Comparison of ENCODE assay signal across 11 mouse cellular contexts in the genomic region with DNA sequence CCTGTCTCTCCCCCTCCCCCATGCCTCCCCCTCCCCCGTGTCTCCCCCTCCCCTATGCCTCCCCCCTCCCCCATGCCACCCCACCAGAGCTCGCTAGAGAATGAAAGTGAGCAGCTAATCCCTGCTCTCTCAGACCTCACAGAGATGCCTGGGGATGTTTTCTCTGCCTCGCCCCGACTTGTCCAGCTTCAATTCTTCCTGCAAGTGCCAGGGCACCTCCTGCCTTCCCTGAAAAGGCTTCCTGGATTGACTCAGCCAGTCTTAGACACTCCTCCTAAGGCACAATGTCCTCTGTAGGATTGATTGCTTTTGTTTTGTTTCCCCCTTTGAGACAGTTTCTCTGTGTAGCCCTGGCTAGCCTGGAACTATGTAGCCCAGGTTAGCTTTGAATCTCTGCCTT. TPM values are rescaled to one million over a fixed set of nuclear protein-coding genes. Genes with fewer than 3 reads are reported as not detected.
DNase-seq lines count a peak whose midpoint lies in the region; ATAC-seq and TF ChIP-seq lines count a peak whose summit lies in the region.
"Had no signal": no experiment of that assay in that cellular context is flagged by ENCODE, and none has a peak within 500 bp of the region (broad histone marks: within the 10 kb centered on the region; RNA-seq: fewer than 3 reads in every experiment).

A gene (minus strand): TSS at position 209 of the 400 bp plus-strand sequence.

- H3K9ac ChIP-seq in hindbrain, embryonic 13.5 days: peak within 1 kb of the TSS; percentile 39; the same call in 1 of the 2 replicates
- H3K9ac ChIP-seq in hindbrain, postnatal 0 days (replicated peaks; ENCODE audit: low read length): no peak within 1 kb of the TSS
- H3K9ac ChIP-seq: heart, embryonic 13.5 days; limb, embryonic 13.5 days had no signal

- no peak for ATAC-seq in hindbrain, embryonic 13.5 days (ENCODE audit: low FRiP score)
- ATAC-seq in hindbrain, postnatal 0 days: no peak
- no peak for ATAC-seq in activated CD4-positive, CD25-positive, alpha-beta regulatory T cell, adult 4 months
- no peak for ATAC-seq in inflammation-experienced regulatory T-cells, adult 6 months

- DNase-seq in hindbrain, postnatal 0 days (ENCODE audit: low spot score): no peak
- DNase-seq in retina, postnatal 1 day: peak; percentile 30
- DNase-seq in retina, embryonic 14.5 days (ENCODE audit: low spot score): no peak
- DNase-seq in fat pad, adult 2 months (ENCODE audit: extremely low read depth, low read depth, low spot score): peak; percentile 80
- no peak for DNase-seq in spleen, adult 18-20 months
- DNase-seq: thymus, adult 18-20 months had no signal

- TF ChIP-seq CTCF in hindbrain, postnatal 0 days (IDR thresholded peaks at IDR 0.05; ENCODE audit: low read depth): no peak

- H3K9me3 ChIP-seq in hindbrain, embryonic 13.5 days: no peaks in the 10 kb centered on the region
- H3K9me3 ChIP-seq in hindbrain, postnatal 0 days (ENCODE audit: low read length): no peaks in the 10 kb centered on the region
- H3K9me3 ChIP-seq: heart, embryonic 13.5 days; limb, embryonic 13.5 days had no signal

- no peak within 1 kb of the TSS for H3K4me3 ChIP-seq in hindbrain, embryonic 13.5 days
- no peak within 1 kb of the TSS for H3K4me3 ChIP-seq in hindbrain, postnatal 0 days (ENCODE audit: low read length)
- H3K4me3 ChIP-seq: heart, embryonic 13.5 days; limb, embryonic 13.5 days had no signal

- 19% methylated on average over 2 of the region's 4 CpGs for WGBS in hindbrain, embryonic 13.5 days
- WGBS in hindbrain, postnatal 0 days: 0% methylated on average over 2 of the region's 4 CpGs

- no peak within 1 kb of the TSS for H3K4me2 ChIP-seq in hindbrain, embryonic 13.5 days
- H3K4me2 ChIP-seq in hindbrain, postnatal 0 days (ENCODE audit: low read depth, low read length): no peak within 1 kb of the TSS
- H3K4me2 ChIP-seq: heart, embryonic 13.5 days; limb, embryonic 13.5 days had no signal

- no peaks in the 10 kb centered on the region for H3K27me3 ChIP-seq in hindbrain, embryonic 13.5 days
- no peaks in the 10 kb centered on the region for H3K27me3 ChIP-seq in hindbrain, postnatal 0 days (ENCODE audit: insufficient read depth, low read length)
- H3K27me3 ChIP-seq: limb, embryonic 13.5 days had no signal

- H3K4me1 ChIP-seq in hindbrain, embryonic 13.5 days (replicated peaks): peaks cover 40% of the 10 kb centered on the region
- peaks cover 5% of the 10 kb centered on the region; the same call in 1 of the 2 replicates for H3K4me1 ChIP-seq in hindbrain, postnatal 0 days (ENCODE audit: insufficient read depth, low read length)

- peak within 1 kb of the TSS; percentile 60 for H3K27ac ChIP-seq in hindbrain, embryonic 13.5 days
- H3K27ac ChIP-seq in hindbrain, postnatal 0 days: no peak within 1 kb of the TSS
- H3K27ac ChIP-seq: heart, embryonic 13.5 days; limb, embryonic 13.5 days had no signal

- H3K36me3 ChIP-seq in hindbrain, embryonic 13.5 days: no peaks in the 10 kb centered on the region
- H3K36me3 ChIP-seq in hindbrain, postnatal 0 days (ENCODE audit: insufficient read depth, low read length): no peaks in the 10 kb centered on the region
- H3K36me3 ChIP-seq: heart, embryonic 13.5 days; limb, embryonic 13.5 days had no signal

RNA-seq across cellular contexts. Expression of the gene that starts here (rescaled TPM):
- 5.3 and 5.4 TPM in 2 replicates for polyA plus RNA-seq in hindbrain, embryonic 13.5 days (2015; fragmentation: Nextera tagmentation; extraction: Ambion mirVana)
- total RNA-seq in hindbrain, postnatal 0 days (2014; rRNA removed): 23.1 and 29.0 TPM in 2 replicates
- 4.9 and 5.3 TPM in 2 replicates for polyA plus RNA-seq in hindbrain, postnatal 0 days (2015; fragmentation: Nextera tagmentation; extraction: Ambion mirVana)
- polyA plus RNA-seq in activated CD4-positive, CD25-positive, alpha-beta regulatory T cell, adult 4 months (2017; shearing (Covaris generic)): under 1 TPM; 0.20 TPM
- under 1 TPM; 0.21 to 0.25 (median 0.24) TPM for polyA plus RNA-seq in inflammation-experienced regulatory T-cells, adult 6 months (2017; shearing (Covaris generic))

Comparison
In these comparisons a context has a peak if more than half of its experiments do, and no peak if none do; other contexts are left out.
1. DNase-seq: peak in retina, postnatal 1 day (single experiment) and fat pad, adult 2 months (single experiment); none in hindbrain, postnatal 0 days (single experiment), retina, embryonic 14.5 days (single experiment) and spleen, adult 18-20 months (0 of 2).